Mouse (Mus musculus) limb, embryonic 14.5 days (tissue): ENCODE results near the gene Bcl6b. TPM values are rescaled to one million over a fixed set of nuclear protein-coding genes. Genes with fewer than 3 reads are reported as not detected.

Source experiments
- ATAC-seq: fragments of 200-750 bp; cut with Nextera tagmentation; 2 replicates; pipeline ENCODE4 v1.8.0; 2017; ENCODE audit warnings: low read depth, moderate number of reproducible peaks, moderate TSS enrichment; ENCODE audit not compliant: low FRiP score
- DNase-seq: peaks from one replicate; pipeline ENCODE4 v3.0.0-alpha.2; 2015; ENCODE audit warnings: low spot score
- H3K27ac ChIP-seq: fragments of 300-500 bp; sonication (generic); replicated peaks from 2 replicates; pipeline ENCODE4 v1.5.1; 2014; ENCODE audit warnings: low read depth, mild to moderate bottlenecking, low read length, moderate library complexity, mixed read lengths
- H3K27me3 ChIP-seq: fragments of 300-500 bp; sonication (generic); 2 replicates; pipeline ENCODE4 v1.6.1; 2014; ENCODE audit warnings: low read length, mixed read lengths; ENCODE audit not compliant: control insufficient read depth, insufficient read depth
- H3K36me3 ChIP-seq: fragments of 300-500 bp; sonication (generic); 2 replicates; pipeline ENCODE4 v1.6.1; 2014; ENCODE audit warnings: mild to moderate bottlenecking, low read length, moderate library complexity, mixed read lengths; ENCODE audit not compliant: control insufficient read depth, insufficient read depth
- H3K4me1 ChIP-seq: fragments of 300-500 bp; sonication (generic); 2 replicates; pipeline ENCODE4 v1.6.1; 2014; ENCODE audit warnings: antibody characterized with exemption, low read length, mixed read lengths; ENCODE audit not compliant: control insufficient read depth, insufficient read depth
- H3K4me2 ChIP-seq: fragments of 300-500 bp; sonication (generic); replicated peaks from 2 replicates; pipeline ENCODE4 v1.6.1; 2014; ENCODE audit warnings: low read depth, mild to moderate bottlenecking, low read length, moderate library complexity; ENCODE audit not compliant: severe bottlenecking
- H3K4me3 ChIP-seq: fragments of 300-500 bp; sonication (generic); replicated peaks from 2 replicates; pipeline ENCODE4 v1.5.1; 2014; ENCODE audit warnings: low read length
- H3K9ac ChIP-seq: fragments of 300-500 bp; sonication (generic); 2 replicates; pipeline ENCODE4 v1.6.1; 2014; ENCODE audit warnings: mild to moderate bottlenecking, low read depth, low read length, moderate library complexity; ENCODE audit not compliant: severe bottlenecking
- H3K9me3 ChIP-seq: fragments of 300-500 bp; sonication (generic); 2 replicates; pipeline ENCODE4 v1.6.1; 2016; ENCODE audit warnings: low read length; ENCODE audit not compliant: control insufficient read depth
- POLR2A ChIP-seq: fragments of 200-500 bp; IDR thresholded peaks from 2 replicates; pipeline ENCODE4 v1.8.0; 2012; ENCODE audit warnings: inconsistent platforms, mild to moderate bottlenecking, moderate library complexity, borderline replicate concordance; ENCODE audit not compliant: insufficient read depth, insufficient read length; ENCODE audit errors: extremely low read depth
- WGBS: fragments of 180-500 bp; shearing (Covaris S2); extraction: QIAGEN DNeasy Blood & Tissue Kit; methylation state at CpG from one replicate; pipeline ENCODE4 v1.1.7; 2014; 5-methylcytosine and 5-hydroxymethylcytosine counted together
- polyA plus RNA-seq, 2 experiments: library from polyadenylated mRNA; depleted of rRNA in 1 of 2; stranded (reverse) in 1 of 2; unstranded in 1 of 2; fragments of >200 nt; fragmentation: Nextera tagmentation in 1 of 2; extraction: Ambion mirVana in 1 of 2; gene quantifications; 2 replicates each; pipeline versions ENCODE4 v1.2.1 to v1.2.3; 2012 to 2014

Gene Bcl6b
- polyA plus RNA-seq, 2 experiments = 12.2 TPM

DNA sequence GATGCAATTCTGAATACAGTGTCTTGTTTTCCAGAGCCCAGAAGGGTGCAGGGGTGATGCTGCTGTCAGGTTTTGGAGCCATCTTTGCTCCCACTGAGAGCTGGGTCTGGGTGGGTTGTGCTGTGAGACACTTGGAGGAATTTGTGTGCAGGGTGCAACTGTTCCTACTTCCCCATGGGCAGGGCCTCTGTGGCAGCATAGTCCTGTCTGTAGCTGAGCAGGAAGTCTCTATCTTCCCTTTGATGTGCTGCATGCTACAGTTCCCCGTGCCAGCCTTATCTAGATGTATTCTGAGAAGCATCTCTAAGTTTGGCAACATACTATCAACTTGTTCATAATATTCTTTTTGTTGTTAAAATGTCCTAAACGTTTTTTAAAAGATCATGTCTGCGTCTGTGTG lies 35.7 kb upstream of the Bcl6b start:
- TF ChIP-seq POLR2A = no peak
- no peaks in the 10 kb centered on the region for H3K27me3 ChIP-seq
- no peak overlapping the region for H3K27ac ChIP-seq
- no peak for DNase-seq
- H3K4me1 ChIP-seq = 0 out of 2 replicates have a peak, but pooled peaks cover 6% of the 10 kb centered on the region
- no peak overlapping the region for H3K4me2 ChIP-seq
- H3K36me3 ChIP-seq = no peaks in the 10 kb centered on the region
- H3K9me3 ChIP-seq = no peaks in the 10 kb centered on the region
- 54% methylated on average over 3 of the region's 3 CpGs for WGBS
- no peak overlapping the region for H3K4me3 ChIP-seq
- no peak overlapping the region for H3K9ac ChIP-seq
- no peak for ATAC-seq

DNA sequence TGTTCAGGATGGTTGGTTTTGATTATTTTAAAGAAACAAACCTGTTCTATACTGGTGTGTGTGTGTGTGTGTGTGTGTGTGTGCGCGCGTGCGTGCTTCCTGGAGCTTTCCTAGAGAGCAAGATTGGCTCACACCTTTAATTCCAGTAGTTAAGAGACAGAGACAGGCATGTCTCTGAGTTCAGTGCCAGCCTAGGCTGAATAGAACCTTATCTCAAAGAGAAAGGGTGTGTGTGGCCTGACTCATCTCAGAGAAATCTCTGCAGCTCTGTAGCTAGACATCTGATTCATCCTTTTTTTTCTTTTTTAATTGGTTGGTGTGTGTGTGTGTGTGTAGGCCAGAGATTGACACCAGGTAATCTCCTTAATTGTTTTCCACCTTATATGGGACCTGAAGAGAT lies 29.4 kb upstream of the Bcl6b start:
- Histone ChIP-seq H3K4me3 (no peak overlapping the region), H3K36me3 (no peaks in the 10 kb centered on the region), H3K9ac (no peak overlapping the region), H3K27me3 (peaks cover 16% of the 10 kb centered on the region), H3K9me3 (no peaks in the 10 kb centered on the region), H3K4me2 (no peak overlapping the region), H3K4me1 (0 out of 2 replicates have a peak, but pooled peaks cover 5% of the 10 kb centered on the region), H3K27ac (no peak overlapping the region)
- DNase-seq (no peak), ATAC-seq (no peak)
- no peak for TF ChIP-seq POLR2A
- 92% methylated on average over 4 of the region's 4 CpGs for WGBS

DNA sequence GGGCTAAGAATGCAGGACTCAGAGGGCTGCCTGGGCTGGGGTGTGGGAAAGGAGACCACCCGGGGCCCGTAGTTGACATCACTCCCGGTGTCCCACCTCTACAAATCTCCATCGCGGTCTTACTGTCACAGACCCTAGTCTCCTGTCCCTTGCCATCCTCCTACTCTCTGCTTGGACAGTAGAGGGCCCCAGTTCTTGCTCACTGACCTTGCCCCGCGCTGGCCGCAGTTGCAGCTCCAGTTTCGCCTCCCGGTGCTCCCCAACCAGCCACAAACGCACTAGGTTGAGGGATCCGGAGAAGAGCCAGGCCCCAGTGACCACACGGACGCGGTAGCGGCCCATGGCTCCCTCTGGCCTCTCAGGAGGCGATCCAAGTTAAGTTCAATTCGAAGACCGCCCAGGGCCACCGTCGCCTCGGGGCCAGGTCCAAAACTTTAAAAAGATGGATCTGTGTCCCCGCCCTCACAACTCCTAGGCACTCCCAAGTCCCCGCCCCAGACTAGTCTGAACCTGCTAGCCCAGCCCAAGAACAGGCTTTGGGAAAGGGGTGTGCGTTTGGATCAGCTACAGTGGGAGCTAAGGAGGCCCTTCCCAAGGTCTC lies 25.4 kb upstream of the Bcl6b start, which contains the start of gene Alox12:
TSS of gene Alox12 (minus strand) at position 423 of the 601 bp plus-strand sequence.
- Histone ChIP-seq H3K4me2 (peak within 1 kb of the TSS; percentile 53), H3K9ac (peak within 1 kb of the TSS; percentile 40; the same call in 1 of the 2 replicates), H3K9me3 (no peaks in the 10 kb centered on the region), H3K27ac (no peak within 1 kb of the TSS), H3K36me3 (no peaks in the 10 kb centered on the region), H3K4me1 (0 out of 2 replicates have a peak, but pooled peaks cover 5% of the 10 kb centered on the region), H3K4me3 (peak within 1 kb of the TSS; percentile 31), H3K27me3 (peaks cover 36% of the 10 kb centered on the region)
- no peak for TF ChIP-seq POLR2A
- ATAC-seq (no peak), DNase-seq (peak; percentile 58)
- WGBS = under 1% methylated on average over 25 of the region's 25 CpGs

DNA sequence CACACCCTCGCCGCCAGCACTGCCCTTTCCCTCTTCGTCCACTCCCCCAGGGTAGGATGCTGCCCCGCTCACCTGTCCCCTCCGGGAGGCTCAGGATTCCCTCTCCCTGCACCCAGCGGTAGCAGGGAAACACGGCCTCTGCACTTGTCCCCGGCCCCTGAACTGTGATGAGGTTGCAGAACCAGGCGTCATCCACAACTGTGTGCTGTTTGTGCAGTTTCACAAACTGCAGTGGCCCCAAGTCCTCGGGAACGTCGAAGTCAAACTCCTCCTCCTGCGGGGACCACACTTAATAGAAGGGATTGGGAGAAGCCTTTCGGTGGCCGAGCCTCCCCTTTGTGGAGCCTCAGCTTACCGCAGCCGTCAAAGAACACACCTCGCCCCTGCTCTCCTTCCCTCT lies 24.7 kb upstream of the Bcl6b start:
- peaks cover 36% of the 10 kb centered on the region for H3K27me3 ChIP-seq
- H3K36me3 ChIP-seq = no peaks in the 10 kb centered on the region
- 4% methylated on average over 18 of the region's 18 CpGs for WGBS
- peak overlapping the region; percentile 53; the same call in 1 of the 2 replicates for H3K4me2 ChIP-seq
- no peak for ATAC-seq
- peak overlapping the region; percentile 31 for H3K4me3 ChIP-seq
- H3K4me1 ChIP-seq = 0 out of 2 replicates have a peak, but pooled peaks cover 5% of the 10 kb centered on the region
- TF ChIP-seq POLR2A = no peak
- H3K9me3 ChIP-seq = no peaks in the 10 kb centered on the region
- no peak for DNase-seq
- H3K9ac ChIP-seq = no peak overlapping the region
- H3K27ac ChIP-seq = no peak overlapping the region

DNA sequence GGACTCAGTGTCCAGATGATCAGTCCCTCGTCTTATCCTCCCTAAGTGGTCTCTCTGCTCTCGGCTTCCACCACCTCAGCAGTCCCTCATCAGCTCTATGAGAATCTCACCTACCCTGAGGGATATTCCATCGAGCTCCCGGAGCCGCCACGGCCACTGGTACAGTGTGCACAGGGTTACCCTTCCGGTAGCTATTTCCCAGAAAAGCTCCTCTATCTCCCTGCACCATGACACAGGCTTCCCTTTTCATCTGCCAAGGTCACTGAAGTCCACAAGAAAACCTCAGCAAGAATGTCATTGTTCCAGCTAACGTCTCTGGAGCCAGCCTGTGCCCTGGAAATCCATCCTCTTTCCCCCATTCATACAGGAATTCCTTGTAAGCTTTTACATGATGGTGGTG lies 22.3 kb upstream of the Bcl6b start:
- TF ChIP-seq POLR2A = no peak
- ATAC-seq = no peak
- H3K4me3 ChIP-seq = no peak overlapping the region
- H3K4me2 ChIP-seq = no peak overlapping the region
- DNase-seq = no peak
- peaks cover 36% of the 10 kb centered on the region for H3K27me3 ChIP-seq
- H3K36me3 ChIP-seq = no peaks in the 10 kb centered on the region
- H3K9me3 ChIP-seq = no peaks in the 10 kb centered on the region
- H3K9ac ChIP-seq = no peak overlapping the region
- 81% methylated on average over 8 of the region's 8 CpGs for WGBS
- no peak overlapping the region for H3K27ac ChIP-seq
- H3K4me1 ChIP-seq = 0 out of 2 replicates have a peak, but pooled peaks cover 5% of the 10 kb centered on the region

DNA sequence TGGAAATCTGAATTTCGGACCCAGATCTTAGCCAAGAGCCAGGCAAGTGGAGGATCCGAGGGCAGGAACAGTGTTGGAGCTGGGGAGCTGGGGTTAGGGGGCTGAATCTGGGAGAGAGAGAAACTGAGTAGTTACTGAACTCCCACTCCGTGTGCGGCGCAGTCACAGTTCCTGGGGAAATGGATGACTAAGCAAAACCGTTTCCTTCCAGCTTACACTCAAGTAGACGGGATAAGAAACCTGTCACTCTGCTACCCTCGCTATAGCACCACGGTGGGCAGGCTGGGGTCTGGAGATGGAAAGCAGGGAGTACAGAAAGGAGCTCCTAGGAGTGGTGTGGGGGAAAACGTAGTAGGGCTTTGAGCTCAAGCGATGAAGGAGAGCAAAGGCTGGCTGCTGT lies 20.6 kb upstream of the Bcl6b start:
- no peak for TF ChIP-seq POLR2A
- no peaks in the 10 kb centered on the region for H3K9me3 ChIP-seq
- DNase-seq (no peak), ATAC-seq (no peak)
- 67% methylated on average over 11 of the region's 11 CpGs for WGBS
- H3K9ac ChIP-seq = no peak overlapping the region
- peaks cover 31% of the 10 kb centered on the region for H3K27me3 ChIP-seq
- H3K4me3 ChIP-seq = no peak overlapping the region
- H3K27ac ChIP-seq = no peak overlapping the region
- H3K4me1 ChIP-seq = 0 out of 2 replicates have a peak, but pooled peaks cover 4% of the 10 kb centered on the region
- H3K36me3 ChIP-seq = no peaks in the 10 kb centered on the region
- no peak overlapping the region for H3K4me2 ChIP-seq
